Mouse (Mus musculus) bone marrow macrophage, adult 2 months (primary cell): ENCODE measurements around the gene Ift140. TPM values are rescaled to one million over a fixed set of nuclear protein-coding genes. Genes with fewer than 3 reads are reported as not detected.
A peak's percentile ranks its signal among the peaks of the same experiment; 100 is the strongest.

ENCODE experiments used
- H3K27ac ChIP-seq: 2 replicates; pipeline ENCODE4 v1.5.1; 2012; ENCODE audit warnings: low read depth, low read length; ENCODE audit not compliant: insufficient read depth
- H3K4me1 ChIP-seq: 2 replicates; pipeline ENCODE4 v1.6.1; 2012; ENCODE audit warnings: low read length; ENCODE audit not compliant: control insufficient read depth, insufficient read depth
- H3K4me3 ChIP-seq: 2 replicates; pipeline ENCODE4 v1.5.1; 2012; ENCODE audit warnings: mild to moderate bottlenecking, low read length, moderate library complexity; ENCODE audit not compliant: insufficient read depth
- CTCF ChIP-seq: IDR thresholded peaks from 2 replicates; pipeline ENCODE4 v1.5.1; 2012; ENCODE audit warnings: low read depth, mild to moderate bottlenecking, low read length, moderate library complexity
- POLR2A ChIP-seq: IDR thresholded peaks from 2 replicates; pipeline ENCODE4 v1.6.1; 2012; ENCODE audit warnings: mild to moderate bottlenecking, low read depth, low read length, borderline replicate concordance
- polyA plus RNA-seq: library from polyadenylated mRNA; stranded (reverse); fragments of >200 nt; gene quantifications from 2 replicates; pipeline ENCODE4 v1.2.4, GENCODE M21; 2012; ENCODE audit not compliant: missing spikeins, insufficient read depth, insufficient read length

Ift140 gene
- polyA plus RNA-seq, 1 experiment, result 20.4 TPM

- peaks cover 40% of the 10 kb centered on the region for H3K4me1 ChIP-seq
- no peak overlapping the region for H3K27ac ChIP-seq
- no peak for TF ChIP-seq POLR2A
- H3K4me3 ChIP-seq, result no peak overlapping the region
Measured at GRCm38 (mm10) chr17:25068690-25069089, 52.8 kb downstream of the Ift140 start.

GRCm38 (mm10) chr17:25076906-25077305 is 61.0 kb downstream of the Ift140 start:
- H3K4me3 ChIP-seq, result no peak overlapping the region
- TF ChIP-seq CTCF, result no peak
- TF ChIP-seq POLR2A, result no peak
- H3K27ac ChIP-seq, result no peak overlapping the region
- peaks cover 46% of the 10 kb centered on the region for H3K4me1 ChIP-seq

GRCm38 (mm10) chr17:25077771-25078372 is 62.0 kb downstream of the Ift140 start:
- Histone ChIP-seq H3K27ac (peak overlapping the region; percentile 41; the same call in 1 of the 2 replicates), H3K4me1 (peaks cover 36% of the 10 kb centered on the region), H3K4me3 (peak overlapping the region; percentile 14; the same call in 1 of the 2 replicates)
- TF ChIP-seq POLR2A, result no peak
- TF ChIP-seq CTCF, result no peak

- no peak for TF ChIP-seq POLR2A
- no peak for TF ChIP-seq CTCF
- H3K27ac ChIP-seq, result no peak overlapping the region
- peaks cover 27% of the 10 kb centered on the region for H3K4me1 ChIP-seq
- H3K4me3 ChIP-seq, result no peak overlapping the region
Measured at GRCm38 (mm10) chr17:25080210-25080609, 64.3 kb downstream of the Ift140 start.

GRCm38 (mm10) chr17:25080960-25081381 is 65.1 kb downstream of the Ift140 start:
- Histone ChIP-seq H3K27ac (0 out of 2 replicates have a peak overlapping the region, but pooled peaks have one; percentile 12), H3K4me3 (no peak overlapping the region)

GRCm38 (mm10) chr17:25082081-25082847 is 66.4 kb downstream of the Ift140 start:
- peaks cover 27% of the 10 kb centered on the region for H3K4me1 ChIP-seq
- H3K4me3 ChIP-seq, result no peak overlapping the region
- no peak for TF ChIP-seq CTCF
- no peak for TF ChIP-seq POLR2A
- H3K27ac ChIP-seq, result no peak overlapping the region

More at GRCm38 (mm10) chr17:25080960-25081381, 65.1 kb downstream of the Ift140 start:
- no peak for TF ChIP-seq CTCF
- TF ChIP-seq POLR2A, result no peak
- H3K4me1 ChIP-seq, result peaks cover 27% of the 10 kb centered on the region

GRCm38 (mm10) chr17:25082887-25083286 is 67.0 kb downstream of the Ift140 start:
- TF ChIP-seq CTCF (no peak), POLR2A (no peak)
- H3K27ac ChIP-seq, result no peak overlapping the region
- H3K4me1 ChIP-seq, result peaks cover 20% of the 10 kb centered on the region
- H3K4me3 ChIP-seq, result no peak overlapping the region

- Histone ChIP-seq H3K4me1 (peaks cover 17% of the 10 kb centered on the region), H3K4me3 (no peak within 1 kb of the TSS), H3K27ac (no peak within 1 kb of the TSS)
- TF ChIP-seq POLR2A, result no peak
- no peak for TF ChIP-seq CTCF
Measured at GRCm38 (mm10) chr17:25083444-25083931, 67.6 kb downstream of the Ift140 start, which contains the start of gene Tmem204. Gene Tmem204, minus strand, starts transcription at chr17:25083591.

GRCm38 (mm10) chr17:25084835-25085385 is 69.0 kb downstream of the Ift140 start:
- Histone ChIP-seq H3K4me3 (no peak overlapping the region), H3K27ac (no peak overlapping the region), H3K4me1 (peaks cover 10% of the 10 kb centered on the region)
- no peak for TF ChIP-seq POLR2A

- Histone ChIP-seq H3K27ac (no peak overlapping the region), H3K4me1 (no peaks in the 10 kb centered on the region), H3K4me3 (no peak overlapping the region)
- TF ChIP-seq CTCF (no peak), POLR2A (no peak)
Measured at GRCm38 (mm10) chr17:25086724-25087123, 70.8 kb downstream of the Ift140 start.
